Mouse (Mus musculus) bone marrow, adult 2 months (tissue): ENCODE measurements around the gene Grin2a. TPM values are rescaled to one million over a fixed set of nuclear protein-coding genes. Genes with fewer than 3 reads are reported as not detected.

ENCODE experiments used
- H3K27ac ChIP-seq: fragments of 200-500 bp; 2 replicates; pipeline ENCODE4 v1.5.1; 2012; ENCODE audit warnings: low read depth, mild to moderate bottlenecking, control low read depth, inconsistent platforms, low read length; ENCODE audit not compliant: control insufficient read depth, poor library complexity, insufficient read depth
- H3K4me1 ChIP-seq: fragments of 200-500 bp; 2 replicates; pipeline ENCODE4 v1.6.1; 2011; ENCODE audit warnings: low read length; ENCODE audit not compliant: control insufficient read depth, insufficient read depth
- H3K4me3 ChIP-seq: fragments of 200-500 bp; replicated peaks from 2 replicates; pipeline ENCODE3; 2011; ENCODE audit warnings: mild to moderate bottlenecking, low read depth, low read length, control low read depth; ENCODE audit not compliant: control insufficient read depth
- CTCF ChIP-seq: fragments of 200-500 bp; IDR thresholded peaks from 2 replicates; pipeline ENCODE4 v1.5.1; 2011; ENCODE audit warnings: low read length, control low read depth; ENCODE audit not compliant: control insufficient read depth, insufficient read depth
- POLR2A ChIP-seq: fragments of 200-500 bp; IDR thresholded peaks from 2 replicates; pipeline ENCODE4 v1.6.1; 2011; ENCODE audit warnings: low read depth, mild to moderate bottlenecking, control low read depth, low read length, borderline replicate concordance; ENCODE audit not compliant: control insufficient read depth
- WGBS: fragments of 180-500 bp; shearing (Covaris S2); methylation state at CpG from one replicate; pipeline ENCODE4 v1.1.7; 2018; 5-methylcytosine and 5-hydroxymethylcytosine counted together
- polyA plus RNA-seq: library from polyadenylated mRNA; stranded (reverse); fragments of >200 nt; gene quantifications from 2 replicates; pipeline ENCODE4 v1.2.4, GENCODE M21; 2011; ENCODE audit warnings: low replicate concordance; ENCODE audit not compliant: missing spikeins, insufficient read depth, insufficient read length

The Grin2a gene
- polyA plus RNA-seq, 1 experiment: 0.45 TPM

- Histone ChIP-seq H3K27ac (no peak overlapping the region), H3K4me3 (no peak overlapping the region), H3K4me1 (no peaks in the 10 kb centered on the region)
- WGBS: 84% methylated on average over 1 of the region's 1 CpGs
- no peak for TF ChIP-seq CTCF
- no peak for TF ChIP-seq POLR2A
These were observed 324.1 kb downstream of the Grin2a start for GRCm38 (mm10) chr16:9671222-9671621.

- TF ChIP-seq CTCF (no peak), POLR2A (no peak)
- Histone ChIP-seq H3K27ac (no peak overlapping the region), H3K4me3 (no peak overlapping the region), H3K4me1 (no peaks in the 10 kb centered on the region)
- WGBS: 46% methylated on average over 6 of the region's 6 CpGs
These were observed 324.6 kb downstream of the Grin2a start for GRCm38 (mm10) chr16:9670750-9671161.

GRCm38 (mm10) chr16:9665896-9666295 is 329.5 kb downstream of the Grin2a start:
- Histone ChIP-seq H3K4me3 (no peak overlapping the region), H3K27ac (no peak overlapping the region), H3K4me1 (no peaks in the 10 kb centered on the region)
- WGBS: 87% methylated on average over 4 of the region's 4 CpGs
- TF ChIP-seq CTCF: no peak
- no peak for TF ChIP-seq POLR2A

DNA sequence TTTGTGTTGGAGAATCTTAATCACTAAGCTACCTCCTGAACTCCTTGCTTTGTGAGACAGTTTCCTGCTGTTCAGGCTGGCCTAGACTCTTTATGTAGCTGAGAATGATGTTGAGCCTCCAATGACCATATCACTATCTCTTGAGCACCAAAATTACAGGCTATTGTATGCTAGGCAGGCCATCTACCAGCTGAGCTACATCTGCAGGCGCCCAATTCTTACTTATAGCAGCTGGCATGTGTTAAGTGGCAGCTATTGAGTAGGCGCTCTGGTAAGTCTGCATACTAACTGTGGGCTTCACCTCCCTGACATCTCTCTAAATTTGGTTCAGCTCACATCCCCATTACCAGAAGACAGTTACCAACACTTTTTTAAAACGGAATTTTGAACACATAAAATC is 331.3 kb downstream of the Grin2a start:
- H3K4me3 ChIP-seq: no peak overlapping the region
- H3K4me1 ChIP-seq: no peaks in the 10 kb centered on the region
- WGBS: 66% methylated on average over 3 of the region's 3 CpGs
- TF ChIP-seq CTCF: no peak
- no peak for TF ChIP-seq POLR2A
- H3K27ac ChIP-seq: no peak overlapping the region

DNA sequence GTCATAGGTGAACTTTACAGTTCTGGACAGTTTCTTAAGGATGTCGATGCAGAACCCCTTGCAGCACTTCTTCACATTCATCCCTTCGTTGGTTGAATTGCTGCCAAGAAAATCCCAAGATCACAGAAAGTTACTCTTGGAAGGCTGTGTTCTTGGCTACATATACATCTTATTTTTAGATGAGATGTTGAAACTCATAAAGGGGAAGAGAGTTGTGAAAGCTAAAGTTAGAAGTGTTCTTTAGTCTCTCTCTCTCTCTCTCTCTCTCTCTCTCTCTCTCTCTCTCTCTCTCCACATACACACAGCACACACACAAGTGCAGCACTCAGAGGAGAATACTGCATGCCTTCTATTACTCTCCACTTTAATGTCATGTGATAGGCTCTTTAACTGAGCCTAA is 331.9 kb downstream of the Grin2a start:
- H3K27ac ChIP-seq: no peak overlapping the region
- no peaks in the 10 kb centered on the region for H3K4me1 ChIP-seq
- no peak for TF ChIP-seq CTCF
- no peak for TF ChIP-seq POLR2A
- no peak overlapping the region for H3K4me3 ChIP-seq
- WGBS: 80% methylated on average over 2 of the region's 2 CpGs

- WGBS: 85% methylated on average over 10 of the region's 10 CpGs
- H3K4me3 ChIP-seq: no peak overlapping the region
- no peaks in the 10 kb centered on the region for H3K4me1 ChIP-seq
- H3K27ac ChIP-seq: no peak overlapping the region
- TF ChIP-seq POLR2A: no peak
- TF ChIP-seq CTCF: no peak
These were observed 369.5 kb downstream of the Grin2a start for GRCm38 (mm10) chr16:9625652-9626444.

GRCm38 (mm10) chr16:9624346-9624745 is 371.0 kb downstream of the Grin2a start:
- no peak for TF ChIP-seq CTCF
- no peak for TF ChIP-seq POLR2A
- WGBS: 87% methylated on average over 2 of the region's 2 CpGs
- Histone ChIP-seq H3K27ac (no peak overlapping the region), H3K4me1 (no peaks in the 10 kb centered on the region), H3K4me3 (no peak overlapping the region)

DNA sequence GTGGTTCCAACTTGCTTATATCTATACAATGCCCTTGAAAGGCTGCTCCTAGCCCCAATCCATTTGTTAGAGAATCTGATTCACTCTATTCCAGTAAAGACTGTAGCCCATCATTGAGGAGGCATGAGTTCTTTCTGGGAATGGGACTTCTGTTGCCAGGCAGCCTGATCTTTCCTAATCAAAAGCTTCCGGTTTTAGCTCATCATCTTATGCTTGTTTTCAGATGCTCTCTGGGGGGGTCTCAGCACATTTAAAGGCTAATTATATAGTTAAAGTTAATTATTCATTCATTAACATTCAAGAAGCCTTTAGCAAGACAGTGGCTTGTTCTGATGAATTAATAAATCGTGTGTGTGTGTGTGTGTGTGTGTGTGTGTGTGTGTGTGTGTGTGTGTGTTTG is 377.2 kb downstream of the Grin2a start:
- WGBS: 75% methylated on average over 2 of the region's 2 CpGs
- H3K4me1 ChIP-seq: no peaks in the 10 kb centered on the region
- H3K27ac ChIP-seq: no peak overlapping the region
- TF ChIP-seq POLR2A (no peak), CTCF (no peak)
- H3K4me3 ChIP-seq: no peak overlapping the region

DNA sequence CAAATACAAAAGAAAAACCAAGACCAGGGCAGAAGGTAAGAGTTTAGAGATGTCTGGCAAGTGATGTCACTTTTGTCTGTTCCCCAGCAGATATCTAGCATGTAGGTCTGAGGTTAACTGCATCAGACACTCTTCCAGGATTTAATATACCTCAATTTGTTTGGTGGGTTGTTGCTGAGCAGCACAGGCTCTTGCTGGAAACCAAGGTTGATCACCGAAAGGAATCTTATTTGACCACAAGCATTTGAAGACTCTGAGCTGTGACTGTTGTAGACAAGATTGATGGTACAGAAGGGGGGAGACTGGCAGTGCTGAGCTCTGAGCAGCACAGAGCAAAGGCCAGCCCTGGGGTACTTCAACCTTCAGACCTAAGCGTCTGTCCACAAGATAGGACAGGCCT is 378.1 kb downstream of the Grin2a start:
- Histone ChIP-seq H3K4me3 (no peak overlapping the region), H3K4me1 (no peaks in the 10 kb centered on the region), H3K27ac (no peak overlapping the region)
- 71% methylated on average over 2 of the region's 2 CpGs for WGBS
- TF ChIP-seq POLR2A (no peak), CTCF (no peak)
